ENCODE assay signal across 26 mouse cellular contexts in genomic region chr8:79329182-79329581, GRCm38 (mm10).
"Had no signal": no experiment of that assay in that cellular context is flagged by ENCODE, and none has a peak within 500 bp of the region (broad histone marks: within the 10 kb centered on the region; RNA-seq: fewer than 3 reads in every experiment).

No protein-coding gene starts in this region.

- H3K27ac ChIP-seq: kidney, embryonic 15.5 days; left cerebral cortex, adult 2 months; limb, embryonic 13.5 days; liver, embryonic 12.5 days; liver, embryonic 15.5 days; lung, embryonic 15.5 days; midbrain, embryonic 12.5 days; midbrain, embryonic 15.5 days; neural tube, embryonic 12.5 days; neural tube, embryonic 15.5 days; stomach, postnatal 0 days had no signal

- ATAC-seq: intestine, postnatal 0 days; liver, embryonic 12.5 days; midbrain, embryonic 15.5 days had no signal

- H3K9me3 ChIP-seq: kidney, embryonic 15.5 days; liver, embryonic 12.5 days; liver, embryonic 15.5 days; lung, embryonic 15.5 days; midbrain, embryonic 12.5 days; midbrain, embryonic 15.5 days; neural tube, embryonic 15.5 days had no signal

- DNase-seq: kidney, adult 2 months; kidney, postnatal 10 days; kidney, postnatal 36 days; layer of hippocampus, postnatal 36 days; liver; lung, adult 18-20 months; lung, postnatal 10 days; lung, postnatal 36 days; retina, postnatal 1 day; right cerebral cortex, postnatal 25 days; thymus, adult 2 months; thymus, postnatal 14 days; thymus, postnatal 4 days had no signal

- H3K36me3 ChIP-seq: kidney, embryonic 15.5 days; liver, embryonic 12.5 days; liver, embryonic 15.5 days; lung, embryonic 15.5 days; midbrain, embryonic 12.5 days; midbrain, embryonic 15.5 days; neural tube, embryonic 12.5 days; neural tube, embryonic 15.5 days had no signal

- H3K4me2 ChIP-seq: kidney, embryonic 15.5 days; limb, embryonic 13.5 days; liver, embryonic 12.5 days; liver, embryonic 15.5 days; lung, embryonic 15.5 days; midbrain, embryonic 12.5 days; midbrain, embryonic 15.5 days; neural tube, embryonic 12.5 days; neural tube, embryonic 15.5 days had no signal

- H3K4me3 ChIP-seq: kidney, embryonic 15.5 days; left cerebral cortex, adult 2 months; limb, embryonic 13.5 days; liver, embryonic 12.5 days; liver, embryonic 15.5 days; lung, embryonic 15.5 days; megakaryocyte, embryonic 14.5 days; midbrain, embryonic 12.5 days; midbrain, embryonic 15.5 days; neural tube, embryonic 12.5 days; neural tube, embryonic 15.5 days had no signal

- H3K9ac ChIP-seq: kidney, embryonic 15.5 days; limb, embryonic 13.5 days; liver, embryonic 12.5 days; liver, embryonic 15.5 days; lung, embryonic 15.5 days; midbrain, embryonic 12.5 days; midbrain, embryonic 15.5 days; neural tube, embryonic 12.5 days; neural tube, embryonic 15.5 days had no signal

- H3K4me1 ChIP-seq: liver, embryonic 12.5 days; liver, embryonic 15.5 days; midbrain, embryonic 12.5 days; neural tube, embryonic 12.5 days had no signal

- H3K27me3 ChIP-seq: kidney, embryonic 15.5 days; limb, embryonic 13.5 days; liver, embryonic 12.5 days; liver, embryonic 15.5 days; lung, embryonic 15.5 days; midbrain, embryonic 12.5 days; midbrain, embryonic 15.5 days; neural tube, embryonic 12.5 days; neural tube, embryonic 15.5 days had no signal
